Mouse (Mus musculus): ENCODE measurements around the gene Cobl.

The Cobl gene

DNA sequence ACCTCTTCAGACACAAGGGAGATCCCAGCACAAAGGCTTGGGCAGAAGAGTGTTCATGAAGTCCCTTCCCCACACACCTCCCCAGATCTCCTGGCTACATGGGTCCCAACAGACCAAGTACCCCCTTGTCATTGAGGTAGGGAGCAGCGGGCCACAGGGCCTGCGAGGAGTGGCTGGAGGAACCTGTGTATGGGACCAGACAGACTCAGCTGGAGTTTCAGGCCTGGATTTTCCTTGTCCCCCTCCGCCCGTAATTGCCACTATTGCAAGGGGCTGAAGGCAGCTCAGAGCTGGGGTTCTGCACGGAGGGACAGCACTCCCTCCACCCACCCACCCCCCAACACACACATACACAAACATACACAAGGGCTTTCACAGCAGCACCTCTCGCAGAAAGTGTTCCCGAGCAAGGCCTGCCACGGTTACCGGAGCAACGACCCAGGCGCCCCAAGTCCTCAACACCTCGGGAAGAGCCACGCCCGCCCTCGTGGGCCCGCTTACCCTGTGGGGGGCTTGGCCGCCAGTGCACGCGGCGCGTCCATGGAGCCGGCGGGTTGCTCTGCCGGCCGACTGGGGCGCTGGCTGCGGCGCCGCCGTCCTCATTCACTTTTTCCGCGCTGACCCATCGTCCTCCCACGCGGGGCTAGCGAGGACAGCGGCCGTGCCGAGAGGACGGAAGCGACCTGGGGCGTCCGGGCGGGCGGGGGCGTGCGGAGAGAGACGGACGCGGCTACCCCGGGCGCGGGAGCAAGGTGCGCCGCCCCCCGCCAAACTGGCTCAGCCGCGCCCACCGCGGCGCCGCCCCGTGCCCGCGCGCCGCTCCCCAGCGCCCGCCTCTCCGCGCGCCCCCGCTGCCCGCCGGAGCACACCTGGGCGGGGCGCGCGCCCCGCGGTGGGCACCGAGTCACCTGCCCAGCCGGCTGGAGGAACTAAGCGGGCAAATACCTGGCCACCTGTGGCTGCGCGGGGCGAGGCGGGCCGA is at the start of gene Cobl:
Gene Cobl, minus strand, starts transcription at position 780 of the 982 bp plus-strand sequence.
- in situ Hi-C loops (cut with MboI, MseI) = no loop called here

DNA sequence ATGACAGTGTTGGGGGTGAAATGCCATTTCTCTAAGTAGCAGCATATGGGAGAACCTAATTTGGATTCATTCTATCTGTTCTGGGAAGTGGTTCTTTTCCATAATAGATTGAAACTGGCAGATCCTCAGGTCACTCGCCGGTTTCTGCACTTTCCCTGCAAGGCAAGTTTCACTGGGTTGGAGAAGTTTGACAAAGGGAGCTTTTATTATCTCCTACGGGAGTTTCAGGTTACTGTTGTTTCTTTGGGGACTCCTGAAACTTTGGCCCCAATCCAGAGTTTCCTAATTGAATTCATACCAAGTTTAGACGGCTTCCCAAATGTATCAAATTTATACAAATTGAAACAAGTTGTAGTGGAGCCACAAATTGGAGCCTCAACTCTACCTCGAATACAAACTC is 49.0 kb upstream of the Cobl start:
- in situ Hi-C loops (cut with MboI, MseI) = no loop called here

- in situ Hi-C loops (cut with MboI, MseI) = no loop called here
Observed at GRCm38 (mm10) chr11:12506371-12506890, 41.7 kb upstream of the Cobl start.

DNA sequence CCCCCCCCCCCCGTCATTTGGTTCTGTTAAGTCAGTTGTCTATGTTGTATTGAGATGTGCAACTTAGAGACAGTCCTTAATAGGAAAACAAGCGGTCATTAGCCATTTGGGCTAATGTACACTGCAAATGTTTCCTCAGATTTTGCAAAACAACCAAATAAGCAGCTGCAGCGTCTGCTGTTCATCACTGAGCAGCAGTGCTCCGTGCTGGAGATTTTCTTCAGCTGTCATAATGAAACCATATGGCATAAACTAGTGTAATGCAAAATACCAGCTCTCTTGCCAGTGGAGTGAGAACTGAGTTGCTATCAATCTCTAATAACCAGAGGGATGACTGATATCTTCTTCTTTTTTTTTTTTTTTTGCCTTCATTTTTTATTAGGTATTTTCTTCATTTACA is 39.0 kb upstream of the Cobl start:
- in situ Hi-C loops (cut with MboI, MseI) = no loop called here

- in situ Hi-C loops (cut with MboI, MseI) = no loop called here
Observed at GRCm38 (mm10) chr11:12501721-12502120, 37.0 kb upstream of the Cobl start.

GRCm38 (mm10) chr11:12493791-12494190 is 29.0 kb upstream of the Cobl start:
- in situ Hi-C loops (cut with MboI, MseI) = no loop called here

DNA sequence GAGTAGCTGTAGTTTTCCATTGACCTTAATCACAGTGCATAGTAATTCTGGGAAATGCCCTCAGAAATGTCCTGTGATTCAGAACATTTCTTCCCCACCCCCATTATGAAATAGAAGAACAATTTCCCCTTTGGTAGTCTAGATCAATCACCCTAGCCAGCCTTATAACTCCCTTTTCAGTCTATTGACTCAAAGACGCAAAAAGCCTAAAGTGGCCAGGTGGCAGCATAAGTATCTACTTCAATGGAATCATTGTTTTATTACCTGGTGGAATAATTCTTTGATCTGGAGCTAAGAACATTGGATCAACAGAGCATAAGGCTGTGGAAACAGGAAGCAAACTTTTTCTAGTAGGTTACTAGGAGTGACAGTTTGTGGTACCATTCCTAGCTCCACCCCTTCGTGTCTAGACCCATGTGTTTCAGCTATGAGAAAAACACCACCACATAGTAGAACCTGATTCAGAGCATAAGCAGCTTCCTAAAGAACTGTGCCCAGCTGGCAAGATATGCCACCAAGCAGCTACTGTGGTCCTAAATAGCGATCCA is 15.2 kb upstream of the Cobl start:
- in situ Hi-C loops (cut with MboI, MseI) = no loop called here

DNA sequence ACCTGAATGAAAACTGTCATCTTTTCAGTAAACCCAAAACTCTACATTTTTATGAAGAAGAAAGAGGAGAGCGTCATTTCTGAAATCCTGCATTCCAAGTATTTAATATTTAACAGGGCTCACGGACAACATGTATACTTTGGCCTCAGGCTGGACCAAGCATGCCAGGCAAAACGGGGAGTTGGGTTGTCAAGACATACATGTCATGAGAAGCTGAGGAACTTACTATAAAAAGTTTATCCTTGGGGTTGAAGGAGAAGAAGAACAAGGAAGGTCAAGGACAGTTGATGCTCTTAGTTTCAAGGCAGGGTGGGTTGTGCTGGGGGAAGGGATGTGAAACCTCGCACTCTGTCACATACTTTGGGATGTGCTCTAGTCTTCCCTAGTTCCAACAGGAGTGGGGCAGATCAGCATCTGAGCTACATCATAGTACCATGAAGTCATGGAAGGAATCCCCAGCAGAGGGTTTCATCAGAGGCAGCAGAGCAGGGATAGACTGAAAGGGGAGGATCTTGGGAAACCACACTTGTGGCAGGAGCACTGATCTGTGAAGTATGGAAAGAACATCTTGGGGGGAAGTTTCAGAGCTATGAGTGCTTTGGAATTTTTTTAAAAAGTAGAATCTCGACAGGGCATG is 9.7 kb upstream of the Cobl start:
- in situ Hi-C loops (cut with MboI, MseI) = no loop called here

DNA sequence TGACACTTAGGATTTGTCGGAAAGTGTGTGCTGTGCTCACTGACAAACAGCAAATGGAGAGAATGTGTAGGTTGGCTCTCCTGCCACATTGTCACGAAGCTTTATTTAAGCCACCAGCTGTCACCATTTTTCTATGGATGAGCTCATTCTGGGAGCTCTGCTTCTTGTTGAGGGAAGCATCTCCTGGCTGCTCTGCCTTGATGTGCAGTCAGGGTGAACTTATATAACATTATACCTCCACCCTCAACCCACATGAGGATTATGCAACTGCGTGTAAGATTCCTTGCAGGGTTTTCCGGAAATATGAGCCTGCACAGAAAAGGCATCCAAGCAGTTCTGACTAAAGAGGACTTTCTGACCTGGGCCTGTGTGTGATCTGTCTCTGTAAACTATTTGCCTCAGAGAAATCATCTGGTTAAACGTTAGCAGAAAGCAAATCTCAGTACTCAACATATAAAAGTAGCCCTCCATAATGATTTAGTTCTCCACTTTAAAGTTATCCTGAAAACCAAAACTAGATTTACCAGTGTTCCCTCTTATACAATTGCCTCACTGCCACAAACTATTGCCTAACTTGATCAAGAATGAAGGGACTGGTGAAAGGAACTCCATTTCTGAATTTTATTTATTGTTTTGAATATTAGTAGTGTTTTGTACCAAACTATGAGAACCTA is 9.0 kb upstream of the Cobl start:
- in situ Hi-C loops (cut with MboI, MseI) = no loop called here

GRCm38 (mm10) chr11:12469638-12470037 is 4.9 kb upstream of the Cobl start:
- in situ Hi-C loops (cut with MboI, MseI) = no loop called here

- in situ Hi-C loops (cut with MboI, MseI) = no loop called here
Observed at GRCm38 (mm10) chr11:12468661-12469060, 3.9 kb upstream of the Cobl start.

DNA sequence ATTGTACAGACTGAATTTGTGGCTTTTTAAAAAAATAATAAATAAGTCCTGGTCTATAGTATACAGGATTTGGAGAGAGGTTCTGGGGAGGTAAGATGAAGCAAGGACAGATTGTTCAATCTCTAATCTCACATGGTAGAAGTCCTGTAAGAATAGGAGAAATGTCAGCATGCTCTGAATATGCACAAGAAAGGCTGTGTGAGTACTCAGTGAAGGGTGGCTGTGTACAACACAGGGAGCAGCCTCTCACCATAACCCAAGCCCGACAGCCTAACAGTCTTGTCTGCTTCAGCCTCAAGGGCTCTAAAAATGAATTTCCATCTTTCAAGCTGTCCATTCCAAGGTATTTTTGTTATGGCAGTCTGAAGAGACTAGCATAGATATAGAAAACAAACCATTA is 3.1 kb upstream of the Cobl start:
- in situ Hi-C loops (cut with MboI, MseI) = no loop called here

DNA sequence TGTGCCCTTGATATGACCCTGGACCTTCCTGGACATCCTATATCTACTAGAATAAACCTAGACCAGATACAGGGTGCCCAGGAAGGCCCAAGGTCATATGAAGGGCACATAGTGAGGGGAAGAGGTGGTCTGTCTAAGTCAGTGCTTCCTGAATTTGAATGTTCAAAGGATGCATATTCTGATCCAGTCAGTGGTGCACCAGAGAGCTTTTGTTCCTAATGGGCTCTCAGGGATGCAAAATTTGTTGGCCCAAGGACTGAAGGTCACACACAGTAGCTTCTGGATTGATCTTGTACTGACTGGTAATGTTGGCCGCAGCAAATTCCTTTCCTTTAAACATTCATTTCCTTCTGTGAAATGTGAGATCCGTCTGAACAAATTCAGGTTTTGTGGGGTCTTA is 2.5 kb upstream of the Cobl start:
- in situ Hi-C loops (cut with MboI, MseI) = no loop called here

DNA sequence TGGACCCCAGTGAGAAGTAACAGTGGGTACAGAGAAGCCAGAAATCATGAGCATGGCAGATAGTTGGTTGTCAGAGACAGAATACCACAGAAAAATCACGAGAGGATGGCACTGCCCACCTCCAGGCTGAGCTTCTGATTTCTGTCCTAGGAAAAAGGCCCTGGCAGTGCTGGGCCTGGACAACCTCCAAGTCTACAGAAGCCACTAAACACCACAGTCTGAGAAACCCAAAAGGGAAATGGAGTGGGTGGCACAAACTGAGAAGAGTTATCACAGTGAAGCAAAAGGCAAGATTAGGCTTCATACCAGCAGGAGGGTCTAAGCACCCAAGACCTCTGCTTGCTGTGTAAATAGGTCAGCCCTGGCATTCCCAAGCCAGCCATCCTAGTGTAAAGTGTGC is 1.8 kb upstream of the Cobl start:
- in situ Hi-C loops (cut with MboI, MseI) = no loop called here

- in situ Hi-C loops (cut with MboI, MseI) = no loop called here
Observed at GRCm38 (mm10) chr11:12465229-12465628, 469 bp upstream of the Cobl start.

DNA sequence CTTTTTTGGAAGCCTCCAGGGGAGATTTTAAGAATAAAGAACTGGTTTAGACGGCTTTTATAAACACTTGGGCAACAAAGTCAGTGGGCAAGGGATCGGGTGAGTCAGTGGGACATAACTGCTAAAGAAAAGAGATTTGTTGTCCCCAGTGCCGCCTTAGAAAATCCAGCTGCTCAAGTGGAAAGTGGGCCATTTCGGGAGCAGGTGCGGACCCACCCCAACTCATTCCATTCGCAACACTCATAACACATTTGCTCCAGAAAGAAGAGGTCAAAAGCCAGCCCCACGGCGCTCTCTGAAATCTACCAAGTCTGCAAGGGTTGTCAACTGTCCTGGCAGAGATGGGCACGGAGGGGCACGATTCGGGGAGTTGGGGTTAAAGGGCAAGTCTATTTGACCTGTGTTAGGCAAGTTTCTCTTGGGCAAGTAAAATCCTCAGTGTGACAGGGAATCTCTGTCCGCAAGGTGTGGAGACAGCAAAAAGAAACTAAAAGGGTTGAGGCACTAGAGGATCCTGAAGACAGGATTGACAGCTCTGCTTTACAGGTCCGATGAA is 1.1 kb downstream of the Cobl start:
- in situ Hi-C loops (cut with MboI, MseI) = no loop called here

- in situ Hi-C loops (cut with MboI, MseI) = loop anchor here in 1 of 2 experiments (10.0 kb wide), 1 partner anchor 405 kb away; no protein-coding TSS in a partner anchor
Observed at GRCm38 (mm10) chr11:12459781-12460581, 4.8 kb downstream of the Cobl start.

- in situ Hi-C loops (cut with MboI, MseI) = loop anchor here in 1 of 2 experiments (10.0 kb wide), 1 partner anchor 404 kb away; no protein-coding TSS in a partner anchor
Observed at GRCm38 (mm10) chr11:12458814-12459213, 5.9 kb downstream of the Cobl start.

DNA sequence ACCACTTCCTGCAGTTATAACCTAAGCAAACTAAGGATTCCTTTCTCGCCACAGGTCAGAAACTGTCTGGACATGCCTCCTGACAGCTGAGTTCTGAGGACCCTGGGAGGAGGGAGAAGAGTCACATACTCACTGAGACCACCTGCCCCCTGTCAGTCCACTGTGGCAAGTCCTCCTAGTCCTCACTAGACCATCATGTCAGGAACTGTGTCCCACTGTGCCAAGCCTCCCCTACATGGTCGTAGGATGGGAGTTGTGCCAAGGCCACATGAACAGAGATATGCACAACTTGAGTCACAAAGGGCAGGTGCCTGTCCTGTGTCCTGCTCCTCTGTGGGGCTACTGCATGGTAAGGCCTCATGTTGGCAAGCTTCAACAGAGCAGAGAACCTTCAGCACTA is 6.4 kb downstream of the Cobl start:
- in situ Hi-C loops (cut with MboI, MseI) = loop anchor here in 1 of 2 experiments (10.0 kb wide), 1 partner anchor 404 kb away; no protein-coding TSS in a partner anchor

- in situ Hi-C loops (cut with MboI, MseI) = no loop called here
Observed at GRCm38 (mm10) chr11:12448101-12448500, 16.7 kb downstream of the Cobl start.

Data from T-helper 17 cell (primary cell).